ENCODE assay signal across 14 mouse cellular contexts in genomic region chr6:39451033-39451432, GRCm38 (mm10). TPM values are rescaled to one million over a fixed set of nuclear protein-coding genes. Genes with fewer than 3 reads are reported as not detected.
DNase-seq lines count a peak whose midpoint lies in the region; ATAC-seq and TF ChIP-seq lines count a peak whose summit lies in the region.
"Had no signal": no experiment of that assay in that cellular context is flagged by ENCODE, and none has a peak within 500 bp of the region (broad histone marks: within the 10 kb centered on the region; RNA-seq: fewer than 3 reads in every experiment).

No protein-coding gene starts in this region.

- peak; percentile 11; the same call in 1 of the 2 replicates for TF ChIP-seq CTCF in cerebellum, adult 2 months (IDR thresholded peaks at IDR 0.05; ENCODE audit: borderline replicate concordance, insufficient read depth, low read depth, low read length)
- TF ChIP-seq CTCF in liver, embryonic 14.5 days (IDR thresholded peaks at IDR 0.05; ENCODE audit: low read depth) = peak; percentile 84
- peak; percentile 55 to 81 (median 68) for TF ChIP-seq CTCF in MEL (IDR thresholded peaks at IDR 0.05 in 2 of 3, conservative IDR thresholded peaks at IDR 0.05 in 1 of 3; ENCODE audit: control insufficient read depth in 1 of 3, insufficient read depth in 1 of 3, low read depth in 2 of 3, low read length in 3 of 3, poor library complexity in 1 of 3, severe bottlenecking in 1 of 3)

- no peaks in the 10 kb centered on the region for H3K36me3 ChIP-seq in liver, embryonic 14.5 days (replicated peaks; ENCODE audit: control insufficient read depth, insufficient read depth, low read depth)
- no peaks in the 10 kb centered on the region for H3K36me3 ChIP-seq in liver, embryonic 12.5 days
- H3K36me3 ChIP-seq in MEL (ENCODE audit: control insufficient read depth in 1 of 2, insufficient read depth in 2 of 2, low read length in 2 of 2) = peaks cover 0 to 3% of the 10 kb centered on the region in 2 experiments; a peak in 1 of 4 replicates
- no peaks in the 10 kb centered on the region for H3K36me3 ChIP-seq in heart, embryonic 11.5 days (ENCODE audit: control insufficient read depth, insufficient read depth, low read length)
- H3K36me3 ChIP-seq: midbrain, embryonic 13.5 days had no signal

- 71% methylated on average over 3 of the region's 3 CpGs for WGBS in cerebellum, adult 2 months
- 62% methylated on average over 3 of the region's 3 CpGs for WGBS in liver, embryonic 14.5 days (ENCODE audit: insufficient replicate concordance)
- WGBS in liver, embryonic 12.5 days (ENCODE audit: insufficient replicate concordance) = 70% methylated on average over 3 of the region's 3 CpGs
- WGBS in heart, embryonic 11.5 days (ENCODE audit: insufficient replicate concordance) = 79% methylated on average over 3 of the region's 3 CpGs

- no peaks in the 10 kb centered on the region for H3K4me1 ChIP-seq in cerebellum, adult 2 months (ENCODE audit: control insufficient read depth, insufficient read depth, low read length)
- no peaks in the 10 kb centered on the region for H3K4me1 ChIP-seq in liver, embryonic 14.5 days (replicated peaks; ENCODE audit: control insufficient read depth in 2 of 2, insufficient read depth in 2 of 2, low read length in 1 of 2)
- H3K4me1 ChIP-seq in liver, embryonic 12.5 days = no peaks in the 10 kb centered on the region
- peaks cover 0 to 6% of the 10 kb centered on the region in 2 experiments; a peak in 2 of 4 replicates for H3K4me1 ChIP-seq in MEL (ENCODE audit: control insufficient read depth in 1 of 2, insufficient read depth in 2 of 2, low read length in 2 of 2)
- H3K4me1 ChIP-seq in heart, embryonic 11.5 days (ENCODE audit: control insufficient read depth, insufficient read depth, low read length) = no peaks in the 10 kb centered on the region

- no peaks in the 10 kb centered on the region for H3K9me3 ChIP-seq in liver, embryonic 14.5 days (ENCODE audit: control insufficient read depth, low read length)
- H3K9me3 ChIP-seq in liver, embryonic 12.5 days (replicated peaks) = peaks cover 3% of the 10 kb centered on the region; the same call in 1 of the 2 replicates
- no peaks in the 10 kb centered on the region for H3K9me3 ChIP-seq in MEL (replicated peaks; ENCODE audit: insufficient read depth, low read length)
- H3K9me3 ChIP-seq in heart, embryonic 11.5 days (replicated peaks; ENCODE audit: control insufficient read depth, low read length) = no peaks in the 10 kb centered on the region
- H3K9me3 ChIP-seq: midbrain, embryonic 13.5 days had no signal

- no peaks in the 10 kb centered on the region for H3K79me2 ChIP-seq in MEL (ENCODE audit: control insufficient read depth, insufficient read depth, low read length, poor library complexity)

- no peak for TF ChIP-seq POLR2A in cerebellum, adult 2 months (IDR thresholded peaks at IDR 0.05; ENCODE audit: borderline replicate concordance, insufficient read depth, low read length)
- TF ChIP-seq POLR2A in MEL (IDR thresholded peaks at IDR 0.05; ENCODE audit: control insufficient read depth in 1 of 2, insufficient read depth in 1 of 2, low read depth in 1 of 2, low read length in 2 of 2, poor library complexity in 1 of 2) = no peak

- no peak overlapping the region for H3K4me2 ChIP-seq in liver, embryonic 14.5 days (ENCODE audit: low read depth)
- H3K4me2 ChIP-seq in liver, embryonic 12.5 days = no peak overlapping the region
- no peak overlapping the region for H3K4me2 ChIP-seq in heart, embryonic 11.5 days
- H3K4me2 ChIP-seq: midbrain, embryonic 13.5 days had no signal

- DNase-seq in cerebellum, adult 2 months = no peak
- DNase-seq in cerebellum, adult 18-20 months = no peak
- no peak for DNase-seq in liver, embryonic 14.5 days (ENCODE audit: low read depth in 3 of 3, low spot score in 3 of 3)
- DNase-seq in MEL (ENCODE audit: low read depth, low spot score) = peak; percentile 63
- DNase-seq in urinary bladder, adult 18-20 months (ENCODE audit: low spot score in 2 of 2) = no peak
- DNase-seq: cerebellum, adult 8-10 months; heart, postnatal 10 days; lung, adult 18-20 months; right cerebral cortex, postnatal 4 days; thymus, postnatal 25 days had no signal

- ATAC-seq in liver, embryonic 14.5 days (ENCODE audit: insufficient read depth) = no peak
- ATAC-seq in liver, embryonic 12.5 days = no peak
- peak; percentile 50 for ATAC-seq in inflammation-experienced regulatory T-cells, adult 6 months
- ATAC-seq in heart, embryonic 11.5 days (replicated peaks; ENCODE audit: insufficient number of reproducible peaks, low FRiP score, low TSS enrichment) = no peak
- ATAC-seq: midbrain, embryonic 13.5 days had no signal

- H3K9ac ChIP-seq in liver, embryonic 14.5 days (replicated peaks) = no peak overlapping the region
- no peak overlapping the region for H3K9ac ChIP-seq in liver, embryonic 12.5 days
- H3K9ac ChIP-seq in MEL (ENCODE audit: control insufficient read depth, low read depth, low read length, poor library complexity, severe bottlenecking) = no peak overlapping the region
- H3K9ac ChIP-seq in heart, embryonic 11.5 days (ENCODE audit: low read depth, low read length) = no peak overlapping the region
- H3K9ac ChIP-seq: midbrain, embryonic 13.5 days had no signal

- no peak for TF ChIP-seq EP300 in liver, embryonic 14.5 days (IDR thresholded peaks at IDR 0.05; ENCODE audit: low read depth)
- no peak for TF ChIP-seq EP300 in MEL (IDR thresholded peaks at IDR 0.05; ENCODE audit: low read depth in 1 of 2, low read length in 2 of 2)

- H3K4me3 ChIP-seq in cerebellum, adult 2 months (replicated peaks; ENCODE audit: insufficient read depth, low read depth, low read length) = no peak overlapping the region
- H3K4me3 ChIP-seq in liver, embryonic 14.5 days (ENCODE audit: insufficient read depth in 1 of 2, low read depth in 2 of 2, low read length in 2 of 2) = no peak overlapping the region
- H3K4me3 ChIP-seq in liver, embryonic 12.5 days = no peak overlapping the region
- no peak overlapping the region for H3K4me3 ChIP-seq in MEL (ENCODE audit: control insufficient read depth in 1 of 2, insufficient read depth in 1 of 2, low read depth in 2 of 2, low read length in 2 of 2)
- H3K4me3 ChIP-seq in heart, embryonic 11.5 days (ENCODE audit: low read depth, low read length) = no peak overlapping the region
- H3K4me3 ChIP-seq: midbrain, embryonic 13.5 days had no signal

- H3K27ac ChIP-seq in cerebellum, adult 2 months (ENCODE audit: insufficient read depth, low read length) = no peak overlapping the region
- H3K27ac ChIP-seq in liver, embryonic 14.5 days = no peak overlapping the region
- H3K27ac ChIP-seq in liver, embryonic 12.5 days = no peak overlapping the region
- H3K27ac ChIP-seq in MEL (ENCODE audit: control insufficient read depth, low read depth, low read length) = no peak overlapping the region
- no peak overlapping the region for H3K27ac ChIP-seq in heart, embryonic 11.5 days (ENCODE audit: low read depth, low read length)
- H3K27ac ChIP-seq: midbrain, embryonic 13.5 days had no signal

- peak; percentile 61 for TF ChIP-seq RAD21 in MEL (IDR thresholded peaks at IDR 0.05; ENCODE audit: low read depth, low read length)

- H3K27me3 ChIP-seq in cerebellum, adult 2 months (ENCODE audit: control insufficient read depth, insufficient read depth, low read length) = no peaks in the 10 kb centered on the region
- H3K27me3 ChIP-seq in liver, embryonic 14.5 days (ENCODE audit: control insufficient read depth, insufficient read depth, low read length) = no peaks in the 10 kb centered on the region
- H3K27me3 ChIP-seq in liver, embryonic 12.5 days (replicated peaks) = peaks cover 11% of the 10 kb centered on the region; the same call in 1 of the 2 replicates
- no peaks in the 10 kb centered on the region for H3K27me3 ChIP-seq in MEL (ENCODE audit: control insufficient read depth in 1 of 2, insufficient read depth in 2 of 2, low read length in 2 of 2)
- no peaks in the 10 kb centered on the region for H3K27me3 ChIP-seq in heart, embryonic 11.5 days (ENCODE audit: control insufficient read depth, insufficient read depth, low read length)
- H3K27me3 ChIP-seq: midbrain, embryonic 13.5 days had no signal

TF ChIP-seq in MEL, 35 proteins besides CTCF, POLR2A, EP300 and RAD21 (continues in another document):
- TF ChIP-seq MYC (IDR thresholded peaks at IDR 0.05; ENCODE audit: low read depth, low read length) (peak; percentile 69; the same call in 1 of the 2 replicates), USF2 (IDR thresholded peaks at IDR 0.05; ENCODE audit: borderline replicate concordance in 1 of 2, insufficient read depth in 1 of 2, low read depth in 1 of 2, low read length in 2 of 2) (no peak), MAX (IDR thresholded peaks at IDR 0.05; ENCODE audit: low read length) (no peak), SMC3 (IDR thresholded peaks at IDR 0.05; ENCODE audit: low read depth, low read length) (peak; percentile 86), UBTF (IDR thresholded peaks at IDR 0.05; ENCODE audit: borderline replicate concordance, insufficient read depth, low read depth, low read length) (no peak), KAT2A (conservative IDR thresholded peaks at IDR 0.05; ENCODE audit: low read depth, low read length) (no peak), MAZ (IDR thresholded peaks at IDR 0.05; ENCODE audit: low read depth, low read length) (no peak), GATA1 (IDR thresholded peaks at IDR 0.05; ENCODE audit: low read depth, low read length) (no peak), MYB (IDR thresholded peaks at IDR 0.05; ENCODE audit: low read depth, low read length) (no peak), TCF12 (IDR thresholded peaks at IDR 0.05; ENCODE audit: low read depth, low read length) (no peak), HCFC1 (IDR thresholded peaks at IDR 0.05; ENCODE audit: low read depth, low read length) (no peak), GABPA (IDR thresholded peaks at IDR 0.05; ENCODE audit: low read depth, low read length) (no peak), ETS1 (IDR thresholded peaks at IDR 0.05; ENCODE audit: low read depth, low read length) (no peak), TAL1 (IDR thresholded peaks at IDR 0.05; ENCODE audit: low read length) (no peak), TBP (IDR thresholded peaks at IDR 0.05; ENCODE audit: low read depth, low read length) (no peak), ZC3H11A (IDR thresholded peaks at IDR 0.05; ENCODE audit: low read depth, low read length) (peak; percentile 51)

RNA-seq across cellular contexts. Expression of gene Mkrn1, which starts 30.8 kb away (rescaled TPM):
- 137 and 139 TPM in 2 replicates for polyA plus RNA-seq in cerebellum, adult 2 months (2012; rRNA removed)
- 89.7 and 116 TPM in 2 replicates for polyA plus RNA-seq in liver, embryonic 14.5 days (2012; rRNA removed)
- 198 and 207 TPM in 2 replicates for polyA plus RNA-seq in liver, embryonic 14.5 days (2014; fragmentation: Nextera tagmentation; extraction: Ambion mirVana)
- polyA plus RNA-seq in liver, embryonic 12.5 days (2016; fragmentation: Nextera tagmentation; extraction: Ambion mirVana) = 160 and 163 TPM in 2 replicates
- total RNA-seq in MEL (2012; rRNA removed) = 58.1 and 60.4 TPM in 2 replicates
- 10 to 100 TPM in 1 of 2 experiments, not detected in 1; 57.4 TPM for polyA plus RNA-seq in MEL (2012; ENCODE audit: insufficient read depth in 1 of 2, insufficient read length in 2 of 2, low read depth in 1 of 2, low replicate concordance in 2 of 2, missing spikeins in 1 of 2)
- 10 to 100 TPM; 57.0 to 70.0 (median 62.5) TPM for polyA plus RNA-seq in inflammation-experienced regulatory T-cells, adult 6 months (2017; shearing (Covaris generic))
- polyA plus RNA-seq in heart, embryonic 11.5 days (2014; fragmentation: Nextera tagmentation; extraction: Ambion mirVana) = 33.2 and 34.5 TPM in 2 replicates

Comparison
In these comparisons a context has a peak if more than half of its experiments do, and no peak if none do; other contexts are left out.
1. CTCF ChIP-seq: peak in every context shown above with its lines; median percentile 84 in liver, embryonic 14.5 days; 68 in MEL; 11 in cerebellum, adult 2 months.